Mouse (Mus musculus): ENCODE measurements around the gene Mup4.
"Not testable (repeated sequence)": the region's sequence is repeated elsewhere in the genome, so short reads cannot be mapped to it uniquely, and the experiment has no call there.

Mup4 gene

GRCm38 (mm10) chr4:59960610-59961009 lies at the start of gene Mup4:
Gene Mup4, minus strand, starts transcription at chr4:59960710.
- DNase-seq = no peak

GRCm38 (mm10) chr4:59997894-59998293 lies 37.4 kb upstream of the Mup4 start:
- DNase-seq = not testable (repeated sequence)

GRCm38 (mm10) chr4:59963405-59964344 lies 3.2 kb upstream of the Mup4 start, which contains the start of gene Mup6:
Gene Mup6, plus strand, starts transcription at chr4:59964294.
- DNase-seq = no peak

GRCm38 (mm10) chr4:59937543-59937942 lies 23.0 kb downstream of the Mup4 start:
- no peak for DNase-seq

- peak; percentile 22 to 25 for DNase-seq
Measured at GRCm38 (mm10) chr4:59932505-59933281, 27.8 kb downstream of the Mup4 start.

DNA sequence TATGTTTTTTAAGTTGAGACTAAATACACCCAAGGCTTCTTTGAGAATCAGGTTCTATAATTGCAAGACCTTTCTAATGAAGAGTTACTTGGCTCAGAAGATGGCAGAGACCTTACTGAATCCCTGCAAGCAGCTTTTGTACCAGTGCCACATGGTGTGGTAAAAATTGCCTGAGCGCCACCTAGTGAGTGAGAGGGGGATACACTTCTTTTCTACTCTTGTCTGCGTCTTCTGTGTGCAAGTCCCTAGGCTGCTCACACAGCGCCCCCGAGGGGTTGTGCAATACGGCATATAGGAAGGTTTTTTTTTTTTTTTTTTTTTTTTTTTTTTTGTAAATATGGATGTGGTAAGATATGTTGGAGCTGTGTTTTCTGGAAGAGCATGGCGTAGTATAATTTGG lies 32.2 kb downstream of the Mup4 start:
- peak; percentile 72 to 77 for DNase-seq

DNA sequence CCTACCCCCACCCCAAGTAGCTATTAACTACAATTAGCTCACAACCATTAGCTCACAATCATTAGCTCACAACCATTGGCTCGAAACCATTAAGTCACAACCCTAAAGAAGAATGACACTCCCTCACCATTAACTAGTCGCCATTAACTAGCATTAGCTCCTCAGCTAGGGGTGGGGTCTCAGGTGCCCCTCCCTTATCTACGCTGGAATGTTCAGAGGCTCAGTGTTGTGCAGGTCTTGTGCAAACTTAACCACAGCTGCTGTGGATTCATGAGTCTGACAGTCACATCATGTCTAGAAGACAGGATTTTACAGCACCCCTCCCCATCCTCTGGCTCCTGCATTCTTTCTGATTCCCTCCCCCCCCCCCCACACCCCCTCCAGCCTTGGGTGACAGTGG lies 32.8 kb downstream of the Mup4 start:
- DNase-seq = no peak

- no peak for DNase-seq
Measured at GRCm38 (mm10) chr4:59925082-59925481, 35.4 kb downstream of the Mup4 start.

- DNase-seq = no peak
Measured at GRCm38 (mm10) chr4:59917966-59918365, 42.5 kb downstream of the Mup4 start.

- DNase-seq = peak; percentile 36 to 54
Measured at GRCm38 (mm10) chr4:59914608-59915403, 45.7 kb downstream of the Mup4 start, which contains the start of gene Slc46a2. Gene Slc46a2, minus strand, starts transcription at chr4:59915056.

DNA sequence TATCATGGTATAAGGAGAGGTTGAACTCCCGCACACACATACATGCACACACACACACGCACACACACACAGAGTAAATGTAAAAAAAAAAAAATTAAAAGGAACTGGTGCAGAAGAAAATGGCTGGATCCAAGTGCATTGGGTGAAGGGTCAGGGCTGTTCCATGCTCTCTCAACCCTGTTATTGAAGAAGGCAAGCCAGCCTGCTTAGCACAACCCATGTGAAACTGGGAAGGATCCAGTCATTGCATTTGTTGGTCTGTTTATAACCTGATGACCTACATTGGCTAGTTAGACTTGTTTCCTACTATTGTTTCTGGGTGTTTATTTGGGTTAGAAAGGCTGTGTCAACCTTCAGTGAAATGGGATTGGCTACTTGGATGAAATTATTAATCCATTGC lies 51.7 kb downstream of the Mup4 start:
- no peak for DNase-seq

GRCm38 (mm10) chr4:59907657-59908230 lies 52.8 kb downstream of the Mup4 start:
- DNase-seq = no peak

DNA sequence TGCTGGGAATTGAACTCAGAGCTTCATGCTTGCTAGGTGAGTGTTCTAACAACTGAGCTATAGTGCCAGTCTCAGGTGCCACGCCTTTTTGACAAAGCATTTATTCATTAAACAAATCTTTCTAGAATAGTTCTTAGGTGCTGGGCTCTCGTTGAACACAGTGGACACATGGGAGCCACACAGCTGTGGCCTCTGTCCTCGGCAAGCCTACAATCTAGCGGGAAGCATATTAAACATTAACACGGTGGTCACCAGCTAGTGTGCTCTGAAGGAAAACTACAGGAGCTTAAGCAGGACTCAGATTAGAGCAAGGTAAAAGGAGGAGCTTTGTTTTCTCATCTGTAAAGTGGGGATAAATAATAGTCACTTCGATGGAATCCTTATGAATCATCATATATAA lies 53.4 kb downstream of the Mup4 start:
- no peak for DNase-seq
